Mouse (Mus musculus) spleen, adult 2 months (tissue): ENCODE measurements at regions not wholly inside any gene's neighbourhood (a gene's known extent, or its start where the extent isn't known, plus 50 kb on each side); places are given as distances from the start of the nearest gene placed in this dataset.

Source experiments
- CTCF ChIP-seq: fragments of 200-500 bp; IDR thresholded peaks from 2 replicates; pipeline ENCODE4 v1.5.1; 2011; ENCODE audit warnings: mild to moderate bottlenecking, inconsistent platforms; ENCODE audit not compliant: insufficient read depth, insufficient read length, insufficient replicate concordance; ENCODE audit errors: extremely low read depth
- POLR2A ChIP-seq: fragments of 200-500 bp; IDR thresholded peaks from 2 replicates; pipeline ENCODE4 v1.6.1; 2011; ENCODE audit warnings: low read depth, low read length, inconsistent platforms

- TF ChIP-seq CTCF (no peak), POLR2A (no peak)
Measured at GRCm38 (mm10) chr17:31740059-31740458, 62.5 kb downstream of the Cryaa start.
